Mouse (Mus musculus): Measurements from ENCODE around the gene Nup54. TPM values are rescaled to one million over a fixed set of nuclear protein-coding genes. Genes with fewer than 3 reads are reported as not detected.

Nup54 gene
- total RNA-seq, 2 experiments from 2014 or later, result 25.6 to 29.5 TPM

DNA sequence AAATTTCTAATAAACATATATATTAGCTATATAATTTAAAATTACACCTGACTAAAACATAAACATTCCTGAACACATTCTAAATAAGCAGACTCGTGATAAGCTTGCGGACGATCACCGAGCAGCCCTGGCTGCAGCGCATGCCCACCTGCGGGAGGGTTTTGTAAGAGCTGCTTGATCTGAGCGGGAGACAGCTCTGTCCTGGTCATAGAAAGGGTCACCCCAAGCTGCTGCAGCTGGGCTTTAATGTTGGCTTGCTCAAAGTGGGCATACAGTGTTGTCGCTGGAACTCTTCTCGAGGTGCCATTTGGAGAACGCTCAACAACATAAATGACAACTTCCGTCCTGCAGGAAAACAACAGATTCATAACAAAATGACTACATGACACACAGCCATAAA, 10.9 kb downstream of the Nup54 start:
- intact Hi-C loops (cut with DNase I), result no loop called here
- no peak for DNase-seq (ENCODE audit: low spot score in 2 of 2)

DNA sequence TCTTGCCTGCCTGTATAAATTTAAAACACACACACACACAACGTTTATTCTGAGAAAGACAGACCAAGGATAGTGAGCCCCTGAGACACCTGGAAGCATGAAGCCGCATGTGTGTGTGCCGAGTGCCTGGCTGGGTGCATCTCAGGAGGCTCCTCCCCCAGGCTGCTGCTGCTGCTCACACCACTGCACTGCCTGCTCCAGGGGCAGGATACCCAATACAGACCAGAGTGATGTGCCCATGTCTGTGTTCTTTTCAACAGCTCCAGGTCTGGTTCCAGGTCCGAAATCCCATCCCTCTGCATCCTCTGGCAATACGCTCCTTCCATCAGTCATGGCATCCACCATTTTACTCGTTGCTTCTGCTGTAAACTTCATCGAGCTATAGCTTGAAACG, 21.0 kb downstream of the Nup54 start:
- DNase-seq (ENCODE audit: low spot score in 2 of 2), result no peak
- intact Hi-C loops (cut with DNase I), result no loop called here

GRCm38 (mm10) chr5:92413271-92413981, 21.6 kb downstream of the Nup54 start:
- DNase-seq (ENCODE audit: low spot score in 2 of 2), result no peak
- intact Hi-C loops (cut with DNase I), result no loop called here

DNA sequence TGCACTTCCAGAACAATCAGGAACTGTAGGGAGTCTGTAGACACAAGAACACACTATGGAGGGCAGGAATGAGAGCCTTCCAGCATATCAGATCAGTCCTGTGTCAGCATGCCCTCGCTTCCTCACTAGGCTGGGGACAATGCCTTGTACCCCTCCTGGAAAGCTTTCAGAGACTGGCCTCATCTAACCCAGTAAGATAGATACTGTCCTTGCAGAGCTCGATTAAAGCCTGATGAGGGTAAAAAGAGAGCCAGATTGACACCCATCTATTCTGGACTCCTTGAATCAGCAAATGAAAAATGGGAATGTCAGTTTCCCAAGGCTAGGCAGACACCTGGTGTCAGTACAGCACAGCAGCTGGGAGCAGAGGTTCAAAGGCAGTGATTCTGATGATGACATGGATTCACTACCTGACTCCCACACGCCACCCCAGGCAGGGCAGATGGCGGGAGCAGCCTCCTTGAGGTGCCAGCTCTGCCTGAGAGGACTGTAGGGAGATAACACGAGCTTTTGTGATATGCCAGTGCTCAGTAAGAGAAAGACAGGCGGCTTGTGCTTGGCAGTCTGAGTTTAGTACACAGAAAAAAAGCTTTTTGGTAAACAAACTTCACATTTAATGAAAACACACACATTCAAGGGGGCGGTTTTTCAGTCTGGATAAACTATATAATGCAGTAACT, 23.4 kb downstream of the Nup54 start:
- DNase-seq (ENCODE audit: low spot score in 2 of 2), result no peak
- intact Hi-C loops (cut with DNase I), result no loop called here

DNA sequence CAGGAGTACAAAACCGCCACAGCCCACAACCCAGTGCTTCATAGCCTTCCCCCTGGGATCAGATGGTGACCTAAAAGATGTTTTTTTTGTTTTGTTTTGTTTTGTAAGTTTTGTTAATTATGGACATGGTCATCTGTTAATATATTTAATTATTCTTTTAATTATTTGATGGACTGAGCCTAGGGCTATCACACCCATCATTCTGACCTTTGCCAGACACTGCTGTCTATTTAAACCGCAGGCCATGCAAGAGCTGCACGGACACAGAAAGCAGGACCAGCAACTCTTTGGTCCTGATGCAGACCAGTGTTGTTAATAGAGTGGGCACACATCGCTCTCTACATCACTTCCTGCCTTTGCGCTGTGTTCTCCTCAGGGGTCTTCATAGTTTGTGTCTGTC, 24.5 kb downstream of the Nup54 start:
- no peak for DNase-seq (ENCODE audit: low spot score in 2 of 2)
- intact Hi-C loops (cut with DNase I), result no loop called here

DNA sequence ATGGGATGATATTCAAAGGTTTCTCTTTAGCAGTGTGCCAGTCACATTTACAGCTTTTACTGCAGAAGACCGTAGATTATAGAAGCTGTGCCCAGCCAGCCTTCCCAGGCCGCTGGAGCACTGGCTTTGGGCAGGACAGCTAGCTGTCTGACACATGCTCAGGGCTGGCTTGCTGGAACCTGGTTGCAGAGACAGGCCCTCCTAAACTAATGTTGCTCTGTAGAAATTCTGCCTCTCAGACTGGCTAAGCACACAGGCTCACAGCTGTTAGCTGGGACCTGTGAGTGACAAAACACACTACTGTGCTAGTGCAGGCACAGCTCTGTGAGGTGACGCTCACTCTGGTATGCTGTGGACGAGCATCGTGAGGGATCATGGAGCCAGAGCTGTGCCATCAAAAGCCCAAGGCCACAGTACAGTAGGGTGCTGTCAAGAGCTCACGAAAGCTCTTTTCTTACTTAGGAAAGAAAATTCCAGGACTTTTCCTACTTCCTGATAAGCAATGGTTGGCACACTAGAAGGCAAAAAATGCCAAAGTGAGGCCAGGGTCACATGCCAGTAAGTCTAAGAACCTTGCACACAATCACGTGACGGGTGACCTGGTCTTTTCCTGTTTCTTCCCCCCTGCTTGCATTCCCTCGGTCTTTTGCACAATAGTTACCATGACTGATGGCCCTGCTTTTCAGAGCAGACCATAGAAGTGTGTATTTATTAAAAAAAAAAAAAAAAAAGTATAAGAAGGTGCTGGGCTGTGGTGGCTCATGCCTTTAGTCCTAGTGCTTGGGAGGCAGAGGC, 25.5 kb downstream of the Nup54 start:
- DNase-seq (ENCODE audit: low spot score in 2 of 2), result no peak
- intact Hi-C loops (cut with DNase I), result no loop called here

- intact Hi-C loops (cut with DNase I), result no loop called here
- no peak for DNase-seq (ENCODE audit: low spot score in 2 of 2)
Measured at GRCm38 (mm10) chr5:92404400-92404678, 30.7 kb downstream of the Nup54 start.

- intact Hi-C loops (cut with DNase I), result no loop called here
- no peak for DNase-seq (ENCODE audit: low spot score in 2 of 2)
Measured at GRCm38 (mm10) chr5:92403562-92404399, 31.2 kb downstream of the Nup54 start.

GRCm38 (mm10) chr5:92402816-92403215, 32.2 kb downstream of the Nup54 start:
- intact Hi-C loops (cut with DNase I), result no loop called here
- DNase-seq (ENCODE audit: low spot score in 2 of 2), result no peak

DNA sequence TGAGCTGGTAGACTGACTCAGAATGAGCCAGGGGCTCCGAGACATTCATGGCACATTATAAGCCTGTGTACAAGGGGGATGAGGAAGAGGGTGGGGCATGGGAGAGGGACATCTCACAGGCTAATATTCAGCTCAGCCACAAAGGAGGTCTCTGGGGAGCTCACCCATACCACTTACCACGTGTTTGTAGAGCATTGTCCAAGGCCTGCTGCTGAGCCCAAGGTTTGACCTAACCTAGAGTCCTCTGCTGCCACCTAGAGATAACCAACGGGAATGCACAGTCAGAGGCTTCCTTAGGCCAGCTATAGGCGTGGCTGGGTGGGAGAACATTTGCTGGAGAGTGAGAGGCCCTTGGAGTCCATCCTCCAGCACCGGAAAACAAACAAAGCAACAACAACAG, 36.9 kb downstream of the Nup54 start:
- peak; percentile 72 to 81 for DNase-seq (ENCODE audit: low spot score in 2 of 2)
- intact Hi-C loops (cut with DNase I), result no loop called here

- no peak for DNase-seq (ENCODE audit: low spot score in 2 of 2)
- intact Hi-C loops (cut with DNase I), result no loop called here
Measured at GRCm38 (mm10) chr5:92396476-92396875, 38.5 kb downstream of the Nup54 start.

DNA sequence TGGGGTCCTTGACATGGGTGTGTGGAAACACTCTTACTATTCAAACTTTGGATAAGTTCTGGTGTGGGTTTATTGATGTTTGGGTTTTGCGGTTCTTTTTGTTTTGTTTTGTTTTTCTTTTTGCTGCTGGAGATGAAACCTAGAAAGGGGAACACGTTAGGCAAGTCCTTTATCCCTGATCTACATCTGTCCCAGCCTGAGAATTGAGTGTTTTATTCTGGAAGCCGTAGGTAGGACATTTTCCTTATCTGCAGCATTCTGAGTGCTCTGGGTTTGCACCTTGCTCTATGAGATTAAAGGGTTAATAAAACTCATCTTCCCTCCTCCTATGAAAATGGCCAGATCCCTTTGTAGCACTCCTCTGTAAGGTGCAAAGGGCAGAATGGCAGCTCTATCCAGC, 39.3 kb downstream of the Nup54 start:
- intact Hi-C loops (cut with DNase I), result no loop called here
- no peak for DNase-seq (ENCODE audit: low spot score in 2 of 2)

GRCm38 (mm10) chr5:92393863-92394262, 41.2 kb downstream of the Nup54 start:
- intact Hi-C loops (cut with DNase I), result no loop called here
- no peak for DNase-seq (ENCODE audit: low spot score in 2 of 2)

- DNase-seq (ENCODE audit: low spot score in 2 of 2), result no peak
Measured at GRCm38 (mm10) chr5:92392542-92392941, 42.5 kb downstream of the Nup54 start.

DNA sequence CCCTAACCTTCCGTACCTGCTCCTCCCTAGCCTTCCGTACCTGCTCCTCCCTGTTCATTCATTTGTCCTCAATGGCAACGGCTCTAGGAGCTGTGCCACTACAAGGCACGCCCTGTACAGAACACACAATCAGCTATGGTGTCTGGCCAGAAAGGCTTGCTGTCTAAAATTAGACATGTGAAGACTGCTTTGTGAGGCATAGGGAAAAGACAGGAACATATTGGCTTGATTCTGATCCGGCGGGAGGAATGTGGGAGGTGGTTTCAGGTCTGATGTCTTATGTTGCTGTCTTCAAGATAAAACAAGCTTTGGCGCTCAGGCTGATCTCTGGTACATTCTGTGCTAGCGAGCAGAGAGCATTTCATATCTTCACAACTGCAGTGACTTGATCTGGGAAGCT, 44.4 kb downstream of the Nup54 start:
- intact Hi-C loops (cut with DNase I), result no loop called here
- DNase-seq (ENCODE audit: low spot score in 2 of 2), result peak in 1 of 2 experiments; percentile 37

More at GRCm38 (mm10) chr5:92392542-92392941, 42.5 kb downstream of the Nup54 start:
- intact Hi-C loops (cut with DNase I), result no loop called here

DNA sequence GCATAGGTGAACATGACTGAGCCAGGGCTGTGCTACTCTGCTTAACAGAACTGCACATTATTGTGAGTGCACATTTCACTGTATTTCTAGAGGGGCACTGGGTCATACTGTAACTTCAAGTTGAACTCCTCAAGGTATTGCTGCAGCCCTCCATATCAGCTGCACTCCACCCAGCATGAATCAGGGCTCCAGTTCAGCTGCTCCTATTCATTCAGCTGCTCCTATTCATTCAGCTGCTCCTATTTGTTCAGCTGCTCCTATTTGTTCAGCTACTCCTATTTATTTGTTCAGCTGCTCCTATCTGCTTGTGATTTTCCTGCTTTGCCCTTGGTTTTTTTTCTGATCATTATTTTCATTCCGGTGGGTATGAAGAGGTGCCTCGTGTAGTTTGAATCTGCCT, 45.0 kb downstream of the Nup54 start:
- intact Hi-C loops (cut with DNase I), result no loop called here
- no peak for DNase-seq (ENCODE audit: low spot score in 2 of 2)

DNA sequence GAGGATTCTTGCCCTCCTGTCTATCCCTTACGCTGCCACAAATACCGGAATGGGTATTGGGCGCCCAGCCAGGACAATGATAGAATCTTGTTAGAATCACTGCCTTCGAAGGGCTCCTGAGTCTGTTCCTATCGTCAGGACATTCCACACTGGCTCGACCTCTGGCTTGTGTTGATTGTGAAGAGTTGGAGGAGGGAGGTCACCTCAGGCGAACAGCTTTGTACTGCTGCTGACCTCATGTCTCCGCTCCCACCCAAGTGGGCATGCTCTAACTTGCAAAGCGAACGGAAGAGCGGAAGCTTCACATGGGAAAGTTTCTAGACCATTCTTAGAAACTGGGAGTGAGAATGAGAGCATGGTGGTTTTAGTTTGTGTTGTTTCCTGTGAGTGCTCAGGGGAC, 47.6 kb downstream of the Nup54 start:
- intact Hi-C loops (cut with DNase I), result no loop called here
- no peak for DNase-seq (ENCODE audit: low spot score in 2 of 2)

- DNase-seq (ENCODE audit: low spot score in 2 of 2), result peak in 1 of 2 experiments; percentile 25
- intact Hi-C loops (cut with DNase I), result no loop called here
Measured at GRCm38 (mm10) chr5:92386643-92387042, 48.4 kb downstream of the Nup54 start.

DNA sequence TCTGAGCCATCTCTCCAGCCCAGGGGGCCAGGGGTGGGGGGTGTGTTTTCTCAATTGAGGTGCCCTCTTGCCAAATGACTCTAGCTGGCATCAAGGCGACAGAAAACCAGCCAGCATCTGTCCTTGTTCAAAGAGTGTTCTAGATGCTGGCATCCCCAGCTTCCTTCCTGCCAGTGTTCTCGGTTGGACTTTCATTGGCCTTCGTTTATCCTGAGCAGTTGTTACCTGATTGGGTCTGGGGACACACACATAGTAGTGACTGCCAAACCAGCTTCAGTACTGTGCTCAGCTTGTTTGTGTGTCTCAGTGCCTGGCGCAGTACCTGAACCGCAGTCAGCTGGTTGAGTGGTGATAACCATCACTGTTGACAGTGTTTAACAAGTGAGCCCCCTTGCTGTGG, 48.9 kb downstream of the Nup54 start:
- DNase-seq (ENCODE audit: low spot score in 2 of 2), result no peak
- intact Hi-C loops (cut with DNase I), result no loop called here

DNA sequence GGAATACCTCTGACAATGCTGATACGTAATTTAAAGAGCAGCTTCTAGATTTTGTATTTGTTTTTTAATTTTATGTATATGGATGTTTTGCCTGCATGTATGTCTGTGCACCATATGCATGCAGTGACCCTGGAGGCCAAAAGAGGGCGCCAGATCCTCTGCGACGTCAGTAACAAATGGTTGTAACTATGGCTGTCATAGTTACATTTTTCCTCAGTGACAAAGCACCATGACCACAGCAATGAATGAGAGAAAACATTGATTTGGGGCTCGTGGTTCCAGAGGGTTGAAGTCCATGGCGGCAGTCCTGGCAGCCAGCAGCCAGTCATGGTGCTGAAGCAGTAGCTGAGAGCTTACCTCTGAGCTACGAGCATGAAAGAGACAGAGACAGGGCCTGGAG, 50.2 kb downstream of the Nup54 start:
- peak in 1 of 2 experiments; percentile 41 for DNase-seq (ENCODE audit: low spot score in 2 of 2)
- intact Hi-C loops (cut with DNase I), result no loop called here
